Mouse (Mus musculus) mesoderm, embryonic 11.5 days (tissue): ENCODE data around the gene Coq2.

Experiments
- DNase-seq: peaks from one replicate; pipeline ENCODE4 v3.0.0-alpha.2; 2012; ENCODE audit warnings: low read depth, low spot score

Gene Coq2

GRCm38 (mm10) chr5:100621876-100622508 lies 52.9 kb downstream of the Coq2 start:
- no peak for DNase-seq

- no peak for DNase-seq
These were observed 54.0 kb downstream of the Coq2 start for GRCm38 (mm10) chr5:100620952-100621351.

- no peak for DNase-seq
These were observed 55.2 kb downstream of the Coq2 start for GRCm38 (mm10) chr5:100619586-100620275.

GRCm38 (mm10) chr5:100613896-100614768 lies 60.8 kb downstream of the Coq2 start:
- no peak for DNase-seq

GRCm38 (mm10) chr5:100607868-100608267 lies 67.1 kb downstream of the Coq2 start:
- no peak for DNase-seq

- no peak for DNase-seq
These were observed 67.7 kb downstream of the Coq2 start for GRCm38 (mm10) chr5:100607090-100607762.

- DNase-seq: no peak
These were observed 69.1 kb downstream of the Coq2 start for GRCm38 (mm10) chr5:100605828-100606229.
